Mouse (Mus musculus): ENCODE measurements around the gene Coa7.

GRCm38 (mm10) chr4:108319747-108320146, 8.2 kb upstream of the Coa7 start:
- peak; percentile 65 for TF ChIP-seq CTCF (IDR thresholded peaks at IDR 0.05; ENCODE audit: low read depth)
- TF ChIP-seq EP300 (IDR thresholded peaks at IDR 0.05; ENCODE audit: low read depth): no peak
